Mouse (Mus musculus): ENCODE measurements around the gene Hoxa6.

GRCm38 (mm10) chr6:52200751-52201250, 7.7 kb downstream of the Hoxa6 start:
- no peak for TF ChIP-seq CTCF (IDR thresholded peaks at IDR 0.05; ENCODE audit: low read depth, low read length)
- TF ChIP-seq POLR2AphosphoS5 (IDR thresholded peaks at IDR 0.05; ENCODE audit: insufficient replicate concordance, low read depth, low read length) = no peak
- no peak for TF ChIP-seq GATA1 (IDR thresholded peaks at IDR 0.05; ENCODE audit: borderline replicate concordance, low read length)
